Mouse (Mus musculus) left cerebral cortex, adult 9 months (tissue): ENCODE results near the gene Bcl11a.

Source experiments
- DNase-seq, 2 experiments: peaks; one replicate each; pipeline ENCODE4 v3.0.0; 2022; ENCODE audit warnings: low spot score in 2 of 2

The Bcl11a gene

GRCm38 (mm10) chr11:24077795-24078705, at the start of gene Bcl11a:
Gene Bcl11a (plus strand): TSS chr11:24078056.
- DNase-seq = no peak

- peak in 1 of 2 experiments; percentile 67 for DNase-seq
Observed at GRCm38 (mm10) chr11:24044025-24044424, 33.8 kb upstream of the Bcl11a start.

- DNase-seq = peak in 1 of 2 experiments; percentile 86
Observed at GRCm38 (mm10) chr11:24049226-24050031, 28.4 kb upstream of the Bcl11a start.

GRCm38 (mm10) chr11:24050032-24050757, 27.7 kb upstream of the Bcl11a start:
- no peak for DNase-seq

- no peak for DNase-seq
Observed at GRCm38 (mm10) chr11:24052882-24053281, 25.0 kb upstream of the Bcl11a start.

GRCm38 (mm10) chr11:24059137-24059536, 18.7 kb upstream of the Bcl11a start:
- DNase-seq = no peak

GRCm38 (mm10) chr11:24060428-24060827, 17.4 kb upstream of the Bcl11a start:
- no peak for DNase-seq

- DNase-seq = no peak
Observed at GRCm38 (mm10) chr11:24061819-24062218, 16.0 kb upstream of the Bcl11a start.

GRCm38 (mm10) chr11:24062495-24063096, 15.3 kb upstream of the Bcl11a start:
- DNase-seq = peak in 1 of 2 experiments; percentile 55

- DNase-seq = no peak
Observed at GRCm38 (mm10) chr11:24064221-24064620, 13.6 kb upstream of the Bcl11a start.

- no peak for DNase-seq
Observed at GRCm38 (mm10) chr11:24065313-24065712, 12.5 kb upstream of the Bcl11a start.

GRCm38 (mm10) chr11:24074021-24074591, 3.8 kb upstream of the Bcl11a start:
- no peak for DNase-seq

- DNase-seq = no peak
Observed at GRCm38 (mm10) chr11:24074634-24075104, 3.2 kb upstream of the Bcl11a start, which contains the start of gene A830031A19Rik. Gene A830031A19Rik (minus strand): TSS chr11:24075054.

GRCm38 (mm10) chr11:24075486-24076126, 2.2 kb upstream of the Bcl11a start:
- no peak for DNase-seq

- peak; percentile 71 to 85 for DNase-seq
Observed at GRCm38 (mm10) chr11:24076127-24076650, 1.7 kb upstream of the Bcl11a start.

GRCm38 (mm10) chr11:24076821-24077730, 780 bp upstream of the Bcl11a start:
- DNase-seq = no peak

- DNase-seq = no peak
Observed at GRCm38 (mm10) chr11:24078706-24079316, 955 bp downstream of the Bcl11a start.
